Mouse (Mus musculus) ES-Bruce4 (cell line): ENCODE measurements around the gene Cntn2.

ENCODE experiments used
- CTCF ChIP-seq: IDR thresholded peaks from one replicate; pipeline ENCODE4 v1.8.1; 2011; ENCODE audit warnings: low read depth, low read length
- POLR2A ChIP-seq: IDR thresholded peaks from one replicate; pipeline ENCODE4 v1.8.1; 2011; ENCODE audit warnings: low read length; ENCODE audit not compliant: insufficient read depth

DNA sequence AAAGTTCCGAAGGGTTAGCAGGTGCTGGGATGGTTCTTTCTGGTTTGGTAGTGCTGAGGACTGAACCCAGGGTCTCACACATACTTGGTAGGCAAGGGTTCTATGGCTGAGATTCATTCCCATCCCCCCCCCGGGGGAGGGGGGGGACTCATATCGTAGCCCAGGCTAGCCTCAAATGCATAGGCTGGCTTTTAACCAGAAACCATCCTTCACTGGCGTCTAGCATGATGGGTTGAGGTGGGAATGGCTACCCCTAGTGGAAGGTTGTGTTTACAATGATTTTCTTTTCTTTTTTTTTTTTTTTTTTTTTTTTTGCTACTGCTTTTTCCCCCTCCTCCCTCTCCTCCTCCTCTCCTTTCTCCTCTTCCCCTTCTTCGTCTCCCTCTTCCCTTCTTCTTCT, 70.5 kb downstream of the Cntn2 start:
- TF ChIP-seq CTCF: no peak
- no peak for TF ChIP-seq POLR2A
